Mouse (Mus musculus) layer of hippocampus, adult 2 months (tissue): ENCODE measurements at regions not wholly inside any gene's neighbourhood (a gene's known extent, or its start where the extent isn't known, plus 50 kb on each side); places are given as distances from the start of the nearest gene placed in this dataset.

Experiments
- DNase-seq, 2 experiments: peaks; one replicate each; pipeline ENCODE4 v3.0.0; 2022; ENCODE audit warnings: low spot score in 2 of 2
- H3K27ac ChIP-seq: fragments of 200-600 bp; 2 replicates; pipeline ENCODE4 v1.8.1; 2022
- H3K4me3 ChIP-seq: fragments of 200-600 bp; 2 replicates; pipeline ENCODE4 v1.8.1; 2022; ENCODE audit warnings: mild to moderate bottlenecking
- CTCF ChIP-seq: fragments of 200-600 bp; conservative IDR thresholded peaks from 2 replicates; pipeline ENCODE4 v1.8.1; 2022; ENCODE audit warnings: antibody characterized with exemption, mild to moderate bottlenecking, moderate library complexity

DNA sequence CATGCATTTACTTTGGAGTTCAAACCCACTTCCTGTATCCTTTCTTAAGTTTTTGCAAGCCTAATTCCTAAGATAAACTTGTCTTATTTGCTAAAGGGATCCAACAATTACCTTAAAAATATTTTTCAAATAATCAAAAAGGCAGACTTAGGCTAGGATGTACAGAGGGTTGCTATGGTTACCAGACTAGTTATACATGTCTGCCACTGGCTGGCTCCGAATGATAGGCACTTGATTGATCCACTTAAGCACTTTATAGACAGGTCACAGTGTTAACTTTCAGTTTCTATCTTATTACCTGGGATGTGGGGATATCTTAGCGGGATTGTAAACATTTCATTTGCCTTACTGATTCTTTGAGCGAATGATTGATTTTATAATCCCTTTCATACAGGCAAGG lies 346.6 kb downstream of the Zfp619 start:
- DNase-seq, result no peak
- no peak overlapping the region for H3K27ac ChIP-seq
- H3K4me3 ChIP-seq, result no peak overlapping the region
- TF ChIP-seq CTCF, result no peak

DNA sequence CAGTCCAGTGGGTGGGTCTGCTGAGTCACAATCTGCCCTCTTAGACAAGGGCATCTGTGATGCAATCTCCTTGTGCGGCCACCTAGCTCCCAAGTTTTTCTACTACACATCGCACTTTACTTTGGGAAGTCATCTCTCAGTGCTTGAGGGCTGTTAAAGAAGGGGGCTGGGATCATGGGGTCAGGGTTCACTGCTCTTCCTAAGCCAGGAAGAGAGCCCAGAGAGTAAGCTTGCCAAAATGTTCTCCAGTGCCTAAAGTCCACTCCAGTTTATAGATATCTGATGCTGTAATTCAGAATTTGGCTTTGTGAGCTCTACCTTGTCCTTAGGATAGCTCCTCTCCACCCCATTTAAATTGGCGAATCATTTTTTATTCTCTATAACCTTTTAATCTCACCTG lies 347.2 kb downstream of the Zfp619 start:
- no peak for TF ChIP-seq CTCF
- H3K4me3 ChIP-seq, result no peak overlapping the region
- no peak for DNase-seq

GRCm38 (mm10) chr7:39866674-39867428 lies 349.3 kb downstream of the Zfp619 start:
- H3K27ac ChIP-seq, result peak overlapping the region; percentile 21; the same call in 1 of the 2 replicates
- no peak for TF ChIP-seq CTCF
- H3K4me3 ChIP-seq, result no peak overlapping the region
- DNase-seq, result no peak

More for the DNA sequence above, 347.2 kb downstream of the Zfp619 start:
- no peak overlapping the region for H3K27ac ChIP-seq

GRCm38 (mm10) chr7:39867451-39867850 lies 349.9 kb downstream of the Zfp619 start:
- peak overlapping the region; percentile 21; the same call in 1 of the 2 replicates for H3K27ac ChIP-seq
- DNase-seq, result no peak
- H3K4me3 ChIP-seq, result no peak overlapping the region
- TF ChIP-seq CTCF, result no peak

GRCm38 (mm10) chr7:39882113-39882512 lies 364.5 kb downstream of the Zfp619 start:
- DNase-seq, result no peak
- no peak for TF ChIP-seq CTCF
- no peak overlapping the region for H3K27ac ChIP-seq
- H3K4me3 ChIP-seq, result no peak overlapping the region

DNA sequence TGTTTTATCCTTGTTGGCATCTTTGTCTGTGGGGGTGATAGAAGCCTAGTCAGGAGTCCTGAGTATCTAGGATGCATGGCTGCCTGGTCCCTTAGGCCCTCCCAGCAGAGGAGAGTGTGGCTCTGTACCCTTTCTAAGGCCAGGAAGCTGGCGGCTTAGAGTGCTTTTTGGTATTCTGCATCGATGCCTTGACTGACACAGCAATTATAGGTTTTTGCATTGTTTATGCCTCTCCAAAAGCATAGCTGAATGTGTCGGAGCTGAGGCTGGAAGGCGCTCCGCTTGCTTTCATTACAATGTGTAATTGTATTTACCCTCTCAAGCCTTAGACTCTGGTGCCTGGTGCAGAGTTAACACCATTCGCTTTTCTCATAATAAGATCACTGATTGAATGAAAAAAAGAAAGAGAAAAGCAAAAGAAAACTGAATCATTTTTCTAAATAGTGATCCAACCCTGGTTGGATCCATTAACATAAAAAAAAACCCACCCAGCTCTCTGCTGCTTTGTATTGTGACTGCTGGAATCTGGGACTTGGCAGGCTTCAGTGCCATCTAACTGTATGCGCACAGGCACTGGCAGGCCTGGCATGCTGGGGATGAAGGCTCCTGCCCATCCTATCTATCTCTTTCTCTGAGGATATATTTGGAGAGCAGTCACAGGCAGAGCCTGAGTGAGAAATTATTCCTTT lies 376.8 kb downstream of the Zfp619 start:
- no peak for DNase-seq
- Histone ChIP-seq H3K4me3 (no peak overlapping the region), H3K27ac (peak overlapping the region; percentile 25)
- TF ChIP-seq CTCF, result no peak

DNA sequence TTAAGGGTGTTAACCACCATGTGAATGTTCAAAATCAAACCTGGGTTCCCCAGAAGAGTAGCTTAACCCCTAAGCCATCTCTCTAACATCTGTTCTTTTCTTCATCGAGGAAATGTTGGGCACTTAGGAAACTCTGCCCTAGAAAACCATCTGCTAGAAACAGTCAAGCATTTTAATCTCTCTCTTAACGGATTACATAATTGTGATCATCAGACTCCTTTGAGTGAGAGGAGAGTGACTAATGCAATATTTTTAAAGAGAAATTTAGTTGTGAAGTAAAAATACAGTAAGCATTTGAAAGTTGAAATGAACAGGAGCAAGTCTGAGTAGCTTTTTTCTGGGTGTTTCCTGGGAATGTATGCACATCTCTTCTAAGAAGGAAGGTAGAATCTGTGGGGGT lies 379.4 kb downstream of the Zfp619 start:
- H3K4me3 ChIP-seq, result no peak overlapping the region
- peak in 1 of 2 experiments; percentile 14 for DNase-seq
- TF ChIP-seq CTCF, result no peak; the same call in 1 of the 2 replicates
- no peak overlapping the region for H3K27ac ChIP-seq

DNA sequence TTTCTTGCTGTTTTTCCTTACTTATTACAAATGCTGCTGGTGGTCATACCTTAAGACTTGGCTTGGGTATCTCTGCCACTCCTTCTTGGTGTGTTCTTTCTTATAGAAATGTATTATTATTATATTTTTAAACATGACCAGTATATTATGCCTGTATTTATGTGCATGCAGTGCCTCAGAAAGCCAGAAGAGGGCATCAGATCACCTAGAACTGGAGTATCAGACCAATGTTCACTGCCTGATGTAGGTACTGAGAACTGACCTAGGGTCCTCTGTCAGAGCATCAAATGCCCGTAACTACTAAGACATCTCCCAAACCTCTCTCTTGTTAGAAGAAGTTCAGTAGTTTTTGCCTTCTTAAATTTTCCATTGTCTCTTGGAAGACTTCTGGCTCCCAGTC lies 380.7 kb downstream of the Zfp619 start:
- DNase-seq, result no peak
- Histone ChIP-seq H3K4me3 (no peak overlapping the region), H3K27ac (no peak overlapping the region)
- peak; percentile 53 for TF ChIP-seq CTCF

GRCm38 (mm10) chr7:39933946-39934345 lies 416.4 kb downstream of the Zfp619 start:
- TF ChIP-seq CTCF, result no peak
- no peak for DNase-seq

DNA sequence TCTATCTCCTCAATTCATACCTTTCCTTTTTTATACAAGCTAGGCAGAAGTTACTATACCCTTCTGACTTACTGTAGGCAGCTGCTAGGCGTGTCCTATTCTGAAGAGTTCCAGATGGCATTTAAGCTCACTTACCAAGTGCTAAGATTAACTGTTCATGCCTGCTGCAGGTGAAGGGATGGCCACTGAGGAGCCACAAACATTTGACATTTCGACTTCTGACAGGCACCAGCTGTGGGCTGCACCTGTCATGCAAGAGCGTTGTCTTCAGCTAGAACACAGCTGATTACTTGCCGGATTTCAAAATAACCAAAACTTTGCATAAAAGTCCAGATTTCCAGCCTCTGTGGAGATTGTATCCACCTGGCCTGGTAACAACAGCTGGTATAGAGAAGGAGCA lies 419.7 kb downstream of the Zfp619 start:
- Histone ChIP-seq H3K4me3 (no peak overlapping the region), H3K27ac (no peak overlapping the region)
- no peak for DNase-seq
- no peak for TF ChIP-seq CTCF

More at GRCm38 (mm10) chr7:39933946-39934345, 416.4 kb downstream of the Zfp619 start:
- no peak overlapping the region for H3K4me3 ChIP-seq
- no peak overlapping the region for H3K27ac ChIP-seq

- no peak for DNase-seq
- no peak for TF ChIP-seq CTCF
- no peak overlapping the region for H3K27ac ChIP-seq
- no peak overlapping the region for H3K4me3 ChIP-seq
These were observed 424.8 kb downstream of the Zfp619 start for GRCm38 (mm10) chr7:39942262-39942900.

GRCm38 (mm10) chr7:39954110-39954509 lies 436.5 kb downstream of the Zfp619 start:
- peak in 1 of 2 experiments; percentile 25 for DNase-seq
- Histone ChIP-seq H3K27ac (no peak overlapping the region), H3K4me3 (no peak overlapping the region)
- no peak; the same call in none of the 2 replicates for TF ChIP-seq CTCF

DNA sequence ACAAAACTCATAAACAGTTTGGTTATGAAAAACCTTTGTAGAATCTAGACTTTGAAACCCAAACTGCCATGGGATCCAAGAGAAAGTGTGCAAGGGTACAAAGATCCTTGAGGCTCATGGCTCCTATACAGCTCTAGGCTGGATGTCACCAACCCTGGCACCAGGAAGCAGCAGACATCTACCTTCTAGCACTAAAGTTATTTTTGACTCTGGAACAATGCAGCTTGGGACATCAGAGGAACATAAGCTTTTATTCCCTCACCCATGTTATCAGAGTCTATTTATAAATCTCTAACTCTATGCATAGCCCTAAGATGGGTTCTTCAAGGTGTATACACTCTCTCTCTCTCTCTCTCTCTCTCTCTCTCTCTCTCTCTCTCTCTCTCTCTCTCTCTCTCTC lies 437.4 kb downstream of the Zfp619 start:
- Histone ChIP-seq H3K27ac (no peak overlapping the region), H3K4me3 (no peak overlapping the region)
- TF ChIP-seq CTCF, result no peak
- no peak for DNase-seq

DNA sequence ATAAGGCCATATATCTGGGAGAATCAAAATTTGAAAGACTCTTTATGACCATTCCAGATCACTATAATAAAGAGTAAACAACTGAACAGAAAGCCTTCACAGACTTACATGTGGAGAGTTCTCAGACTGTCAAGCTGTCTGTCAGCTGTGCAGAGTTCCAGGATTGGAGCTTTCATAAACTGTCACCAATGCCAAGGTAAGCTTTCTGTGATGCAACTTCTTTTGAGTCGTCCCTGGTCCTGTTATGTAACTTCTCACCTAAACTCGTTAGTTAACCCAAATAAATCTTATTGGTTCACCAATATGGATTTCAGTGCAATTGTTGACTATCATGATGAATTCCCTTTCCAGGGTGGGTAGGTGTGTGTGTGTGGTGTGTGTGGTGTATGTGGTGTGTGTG lies 460.6 kb downstream of the Zfp619 start:
- no peak for TF ChIP-seq CTCF
- Histone ChIP-seq H3K27ac (no peak overlapping the region), H3K4me3 (no peak overlapping the region)

More for the DNA sequence above, 460.6 kb downstream of the Zfp619 start:
- no peak for DNase-seq
